Mouse (Mus musculus) kidney, postnatal 25 days (tissue): Measurements from ENCODE around the gene Snu13.

Source experiments
- DNase-seq, 2 experiments: peaks; one replicate each; pipeline ENCODE4 v3.0.0; 2021; ENCODE audit warnings: mixed read lengths in 2 of 2

The Snu13 gene

DNA sequence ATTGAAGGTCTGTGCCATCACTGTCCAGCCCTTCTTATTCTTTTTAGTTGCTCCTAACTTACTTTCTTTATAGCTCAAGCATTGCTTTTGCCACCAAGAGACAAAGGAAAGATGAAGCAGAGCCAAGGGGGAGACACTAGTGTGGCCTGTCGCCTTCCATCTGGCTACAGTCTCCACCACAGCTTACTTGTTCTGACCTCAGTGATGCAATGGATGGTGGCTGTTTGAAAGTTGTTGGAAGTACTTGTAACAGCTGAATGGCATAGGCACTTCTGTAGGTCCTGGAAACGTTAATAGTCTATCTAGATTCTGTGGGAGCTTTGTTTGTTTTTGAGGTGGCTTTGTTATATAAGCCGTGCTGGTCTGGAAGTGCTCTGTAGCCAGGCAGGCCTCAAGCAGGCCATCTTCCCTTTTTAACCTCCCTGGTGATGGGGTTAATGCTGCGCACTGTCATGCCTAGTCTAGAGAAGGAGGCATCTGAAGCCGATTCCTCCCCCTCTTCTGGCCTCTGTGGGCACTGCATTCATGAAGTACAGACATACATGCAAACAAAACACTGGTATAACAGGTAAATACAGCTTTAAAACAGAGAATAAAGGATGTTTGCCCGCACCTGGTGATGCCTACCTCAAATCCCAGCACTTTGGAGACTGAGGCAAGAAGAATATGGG lies 23.3 kb downstream of the Snu13 start:
- no peak for DNase-seq

DNA sequence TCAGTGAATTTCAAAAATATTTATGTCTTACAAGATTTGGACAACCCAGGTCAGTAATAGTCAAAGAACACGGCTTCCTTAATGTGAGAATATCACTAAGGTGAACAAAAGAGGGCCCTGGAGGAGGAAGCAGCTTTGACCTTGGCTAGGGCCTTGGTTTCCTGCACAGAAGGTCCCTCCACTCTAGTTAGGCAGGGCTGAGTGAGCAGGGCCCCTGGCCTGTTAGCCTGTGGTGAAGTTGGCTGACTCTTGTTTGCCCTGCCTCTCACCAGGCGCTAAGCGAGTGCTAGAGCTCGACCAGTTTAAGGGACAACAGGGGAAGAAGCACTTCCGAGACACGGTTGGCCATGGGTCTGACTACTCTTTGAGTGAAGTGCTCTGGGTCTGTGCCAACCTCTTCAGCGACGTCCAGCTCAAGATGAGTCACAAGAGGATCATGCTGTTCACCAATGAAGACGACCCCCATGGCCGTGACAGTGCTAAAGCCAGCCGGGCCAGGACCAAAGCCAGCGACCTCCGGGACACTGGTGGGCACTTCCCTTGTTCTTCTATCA lies 24.8 kb downstream of the Snu13 start:
- DNase-seq = no peak

DNA sequence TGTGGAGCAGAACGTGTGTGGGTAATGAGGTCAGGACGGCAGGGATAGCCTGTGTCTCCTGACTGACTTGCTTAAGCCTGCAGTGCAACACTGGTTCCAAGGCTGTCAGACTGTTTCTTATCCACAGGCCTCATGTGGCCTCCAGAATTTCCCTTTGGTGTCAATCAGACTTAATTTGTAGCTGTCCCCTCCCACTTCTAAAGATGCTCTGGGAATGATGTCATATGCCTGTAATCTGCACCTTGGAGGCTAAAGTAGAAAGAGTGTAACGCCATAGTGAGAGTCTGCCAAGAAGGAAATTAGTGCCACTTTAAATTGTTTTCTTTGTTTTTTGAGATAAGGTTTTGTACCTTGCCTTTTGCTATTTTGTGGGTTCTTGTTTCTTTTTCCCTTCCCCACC lies 28.1 kb downstream of the Snu13 start:
- no peak for DNase-seq

DNA sequence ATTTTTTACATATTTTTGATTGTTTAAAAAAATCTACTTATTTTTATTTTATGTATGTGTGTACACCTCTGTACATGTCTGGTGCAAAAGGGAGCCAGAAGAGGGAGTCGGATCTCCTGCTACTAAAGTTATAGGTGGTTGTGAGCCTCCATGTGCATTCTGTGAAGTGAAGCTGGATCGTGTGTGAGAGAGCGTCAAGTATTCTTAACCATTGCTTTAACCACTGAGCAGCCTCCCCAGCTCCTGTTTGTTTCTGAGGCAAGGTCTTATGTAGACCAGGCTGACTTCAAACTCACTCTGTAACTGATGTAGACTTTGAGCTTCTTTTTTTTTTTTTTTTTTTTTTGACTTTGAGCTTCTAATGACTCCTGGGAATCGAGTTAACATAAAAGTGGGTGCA lies 29.9 kb downstream of the Snu13 start:
- DNase-seq = no peak

DNA sequence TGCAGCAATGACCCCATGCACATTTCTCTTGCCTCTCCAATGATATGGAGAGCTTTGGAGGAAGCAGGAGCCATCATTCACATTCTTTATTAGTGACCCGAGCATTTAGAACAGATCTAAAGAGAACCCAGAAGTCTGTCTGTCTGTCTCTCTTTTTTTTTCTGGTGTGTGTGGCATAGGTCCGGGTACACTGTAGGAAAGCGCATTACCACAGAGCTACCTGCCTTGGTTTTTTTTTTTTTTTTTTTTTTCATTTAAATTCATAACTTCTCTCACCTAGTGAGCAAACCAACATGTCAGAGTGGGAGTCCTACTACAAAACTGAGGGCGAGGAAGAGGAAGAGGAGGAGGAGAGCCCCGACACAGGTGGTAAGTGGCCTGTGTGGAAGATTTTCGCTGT lies 30.6 kb downstream of the Snu13 start:
- no peak for DNase-seq

DNA sequence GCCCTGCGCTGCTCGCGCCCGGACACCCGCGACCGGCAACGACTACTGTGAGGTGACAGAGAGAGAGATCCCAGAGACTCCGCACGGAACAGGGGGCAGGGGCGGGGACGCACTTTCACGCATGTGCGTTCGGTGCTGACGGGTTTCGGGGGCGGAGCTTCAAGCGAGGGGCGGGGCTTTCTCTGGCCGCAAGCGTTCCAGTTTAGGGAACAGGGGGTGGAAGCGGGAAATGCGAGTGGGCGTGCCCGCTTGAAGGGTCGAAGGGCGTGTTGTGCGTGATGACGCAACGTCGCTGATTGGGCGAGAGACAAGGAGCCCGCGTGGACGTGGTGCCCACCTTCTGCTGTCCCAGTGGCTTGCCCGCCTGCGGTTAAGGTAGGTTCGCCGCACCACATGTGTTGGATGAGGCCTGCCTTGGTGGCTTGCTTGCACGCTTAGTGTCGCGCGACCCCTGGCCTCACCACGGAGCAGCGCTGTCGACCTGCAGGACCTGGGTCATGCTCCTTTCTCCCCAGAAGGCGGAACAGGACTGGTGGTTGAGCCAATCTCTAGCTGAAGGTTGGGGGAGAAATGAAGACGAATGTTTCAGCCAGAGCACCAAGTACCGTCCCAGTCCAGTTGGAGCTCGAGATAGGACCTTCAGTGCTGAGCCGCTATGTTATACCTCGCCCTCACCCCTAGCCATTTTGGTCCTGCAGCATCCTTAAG lies 31.1 kb downstream of the Snu13 start:
- peak; percentile 99 to 100 for DNase-seq

DNA sequence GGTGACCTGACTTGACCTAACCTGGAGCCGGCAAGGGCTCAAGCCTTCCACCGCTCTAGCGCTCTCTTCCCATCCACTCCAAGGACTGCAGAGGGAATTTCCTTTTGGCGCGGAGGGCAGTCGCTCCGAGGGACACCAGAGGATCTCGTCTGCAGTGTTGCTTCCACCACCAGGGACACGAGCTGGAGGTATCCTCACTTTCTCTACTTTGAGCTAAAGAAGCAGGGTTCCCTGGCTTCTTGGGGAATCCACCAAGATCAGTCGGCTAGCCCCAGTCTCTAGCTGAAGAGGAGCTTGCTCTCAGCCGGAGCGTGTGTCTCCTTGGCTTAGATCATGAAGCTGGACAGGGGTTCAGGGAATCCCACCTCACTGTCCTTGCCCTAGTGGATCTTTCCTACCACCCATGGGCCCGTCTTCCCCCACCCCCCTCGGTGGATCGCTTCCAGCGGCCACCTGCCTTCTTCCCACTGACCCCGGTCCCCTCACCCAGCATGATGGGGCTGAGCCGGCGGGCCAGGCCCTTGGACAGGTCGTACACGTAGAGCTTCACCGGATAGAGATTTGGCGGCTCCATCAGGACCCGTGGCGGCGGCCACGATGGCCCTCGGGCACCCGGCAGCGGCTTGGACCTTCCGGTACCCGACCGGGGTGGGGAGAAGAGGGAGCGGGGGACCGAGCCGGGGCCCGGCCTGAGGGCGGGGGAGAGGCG lies 31.9 kb downstream of the Snu13 start:
- peak; percentile 40 to 59 for DNase-seq

DNA sequence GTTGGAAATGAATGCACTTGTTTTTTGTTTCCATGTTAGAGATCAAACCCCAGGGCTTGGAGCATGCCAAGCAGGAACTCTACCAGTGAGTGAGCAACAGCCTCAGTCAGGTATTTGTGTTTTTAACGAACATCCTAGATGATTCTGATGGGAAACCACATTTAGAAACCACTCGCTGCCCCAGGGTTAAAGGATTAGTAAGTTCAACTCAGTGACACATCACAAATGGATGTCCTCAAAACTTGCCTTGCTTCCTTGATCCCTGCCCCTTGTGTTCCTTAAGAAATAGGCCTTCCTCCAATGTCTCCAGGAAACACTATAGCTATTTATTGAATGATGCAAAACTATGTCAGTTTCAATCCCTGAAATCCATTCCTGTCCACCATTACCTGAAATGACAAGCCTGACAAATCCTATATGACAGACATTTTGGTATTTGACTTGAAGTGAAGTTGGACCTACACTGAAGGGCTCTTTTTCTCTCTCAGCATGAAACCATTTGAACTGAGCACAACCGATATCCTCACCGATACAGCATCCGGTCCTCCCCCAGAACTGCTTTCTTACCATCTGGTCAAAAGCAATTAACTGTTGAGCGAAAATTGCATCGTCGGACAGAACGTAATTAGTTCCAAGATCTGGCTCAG lies 32.5 kb downstream of the Snu13 start:
- DNase-seq = no peak

DNA sequence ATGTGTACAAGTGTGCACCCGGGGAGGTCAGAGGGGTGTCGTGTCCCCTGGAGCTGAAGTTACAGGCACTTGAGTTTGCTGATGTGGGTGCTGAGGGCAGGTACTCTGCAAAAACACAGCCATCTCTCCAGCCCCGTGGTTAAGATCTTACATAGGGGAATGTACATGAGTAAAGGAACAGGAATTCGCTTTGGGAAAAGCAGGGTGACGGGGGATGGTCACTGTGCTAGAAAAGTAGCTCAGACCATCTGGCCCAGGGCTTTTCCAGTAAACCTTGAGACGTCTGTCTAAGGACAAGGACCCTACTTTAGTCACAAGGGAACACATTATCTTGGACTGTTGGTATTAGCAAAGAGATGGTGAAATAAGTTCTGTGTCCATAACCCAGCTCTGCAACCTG lies 35.5 kb downstream of the Snu13 start:
- DNase-seq = no peak

DNA sequence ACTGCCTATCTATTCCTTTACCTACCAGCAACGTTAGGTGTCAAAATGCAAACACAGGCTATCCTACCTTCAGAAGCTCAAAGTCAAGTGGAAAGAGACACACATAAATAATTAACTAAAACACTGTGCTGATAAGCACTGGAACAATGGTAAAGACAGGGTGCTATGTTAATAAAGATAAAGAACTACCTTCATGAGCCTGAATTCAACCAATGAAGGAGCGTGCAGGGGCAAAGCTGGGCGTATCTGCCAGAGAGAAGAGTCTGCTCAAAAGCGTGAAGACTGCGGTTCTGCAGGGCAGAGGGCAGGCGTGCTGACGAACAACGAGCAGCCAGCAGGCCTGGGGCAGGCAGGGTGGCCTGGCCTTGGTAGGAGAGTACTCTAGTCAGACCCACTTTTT lies 43.1 kb downstream of the Snu13 start:
- DNase-seq = no peak

DNA sequence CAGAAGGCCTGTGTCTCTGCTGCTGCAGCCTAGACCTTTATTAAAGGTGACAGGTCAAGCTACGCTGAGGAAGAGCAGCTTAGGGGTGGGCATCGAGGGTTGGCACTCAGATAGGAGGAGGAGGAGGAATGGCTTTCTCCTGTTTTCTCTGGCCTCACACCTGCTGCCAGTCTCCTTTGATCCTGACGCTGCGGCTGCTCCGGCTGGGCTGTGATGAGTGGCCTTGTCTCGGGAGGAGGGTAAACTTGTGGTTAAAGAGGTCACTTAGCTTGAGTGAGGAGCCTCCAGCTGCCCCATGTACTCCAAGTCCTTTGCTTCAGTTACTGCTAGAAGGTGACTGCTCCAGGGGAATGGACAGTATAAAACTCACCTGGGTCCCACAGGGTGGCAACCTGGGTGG lies 53.4 kb downstream of the Snu13 start:
- no peak for DNase-seq

DNA sequence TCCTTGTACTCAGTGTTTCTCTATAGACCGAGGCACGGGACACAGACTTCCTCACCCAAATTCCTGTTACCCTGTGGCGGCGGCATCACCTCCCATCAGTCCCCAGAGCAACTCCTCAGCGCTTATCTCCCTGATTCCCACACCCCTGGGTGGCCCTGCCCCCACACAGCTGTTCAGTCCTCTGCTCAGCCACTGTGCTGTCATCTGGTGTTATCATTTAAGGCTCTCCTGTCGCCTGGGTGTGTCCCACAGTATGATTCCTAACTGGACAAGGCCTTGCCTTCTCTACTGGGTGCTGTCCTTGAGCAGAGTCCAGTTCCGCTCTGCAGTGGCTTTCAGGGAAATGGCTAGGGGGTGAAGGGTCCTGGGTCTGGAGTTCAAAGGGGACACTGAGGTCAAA lies 56.8 kb downstream of the Snu13 start:
- no peak for DNase-seq
